Mouse (Mus musculus) adrenal gland, postnatal 10 days (tissue): ENCODE measurements around the gene Zfhx3. TPM values are rescaled to one million over a fixed set of nuclear protein-coding genes. Genes with fewer than 3 reads are reported as not detected.

ENCODE experiments used
- DNase-seq: peaks from one replicate; pipeline ENCODE4 v3.0.0; 2021; ENCODE audit warnings: mixed read lengths
- total RNA-seq, 2 experiments: library from RNA; stranded (reverse); gene quantifications; 2 replicates each; pipeline ENCODE4 v1.2.3; 2021

Zfhx3 gene
- total RNA-seq, 2 experiments from 2014 or later = 25.8 to 31.5 TPM

DNA sequence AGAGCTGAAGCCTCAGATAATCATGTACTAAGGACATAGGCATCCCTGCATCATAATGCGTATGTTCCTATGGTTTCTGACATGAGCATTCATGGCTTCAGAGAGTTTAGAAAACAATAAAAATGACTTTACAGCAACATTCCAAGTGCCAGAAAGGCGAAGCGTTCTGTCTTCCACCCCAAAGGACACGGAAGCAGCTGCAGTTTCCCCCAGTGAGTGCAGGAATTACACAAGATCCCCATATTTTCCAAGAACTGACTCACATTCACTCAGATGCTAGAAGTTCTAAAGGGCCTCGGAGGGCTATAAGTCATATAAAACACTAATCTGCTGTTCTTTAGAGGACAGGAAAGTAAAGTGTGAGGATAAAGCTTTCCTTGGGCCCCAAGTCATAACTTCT lies 75.3 kb downstream of the Zfhx3 start:
- DNase-seq = no peak

DNA sequence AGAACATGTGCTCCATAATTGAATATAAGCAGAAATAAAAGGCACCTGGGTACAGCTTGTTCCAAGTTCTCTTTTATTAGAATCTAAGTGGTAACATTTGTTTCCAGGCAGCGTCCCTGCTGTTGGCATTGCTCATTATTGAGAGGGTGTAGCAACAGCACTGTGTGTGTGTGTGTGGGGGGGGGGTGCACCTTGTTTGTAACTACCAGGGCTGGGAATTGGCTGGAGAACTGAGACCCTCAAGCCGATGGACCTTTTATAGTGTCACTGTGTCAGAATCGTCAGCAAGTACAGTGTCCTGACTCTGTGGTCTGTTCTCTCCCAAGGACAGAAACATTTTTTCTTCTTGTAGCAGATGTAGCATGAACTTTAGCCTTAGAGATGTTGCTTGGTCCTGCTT lies 77.2 kb downstream of the Zfhx3 start:
- no peak for DNase-seq

DNA sequence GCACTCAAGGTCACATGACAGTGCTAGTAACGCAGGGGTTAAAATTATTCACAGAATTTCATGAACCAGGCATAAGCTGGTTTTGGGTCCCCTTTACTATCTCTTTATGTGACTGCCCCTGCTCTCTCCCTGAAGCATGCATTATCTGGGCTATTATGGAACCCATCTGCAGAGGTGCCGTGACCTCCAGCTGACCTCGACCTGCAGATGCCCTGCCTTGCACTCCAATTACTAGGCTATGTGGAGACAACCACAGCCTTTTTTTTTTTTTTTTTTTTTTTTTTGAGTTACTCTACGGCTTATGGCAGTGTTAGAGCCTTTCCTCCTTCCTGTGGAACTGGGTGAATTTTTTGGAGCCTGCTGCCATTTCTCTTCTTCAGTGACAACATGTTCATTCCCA lies 80.0 kb downstream of the Zfhx3 start:
- no peak for DNase-seq

DNA sequence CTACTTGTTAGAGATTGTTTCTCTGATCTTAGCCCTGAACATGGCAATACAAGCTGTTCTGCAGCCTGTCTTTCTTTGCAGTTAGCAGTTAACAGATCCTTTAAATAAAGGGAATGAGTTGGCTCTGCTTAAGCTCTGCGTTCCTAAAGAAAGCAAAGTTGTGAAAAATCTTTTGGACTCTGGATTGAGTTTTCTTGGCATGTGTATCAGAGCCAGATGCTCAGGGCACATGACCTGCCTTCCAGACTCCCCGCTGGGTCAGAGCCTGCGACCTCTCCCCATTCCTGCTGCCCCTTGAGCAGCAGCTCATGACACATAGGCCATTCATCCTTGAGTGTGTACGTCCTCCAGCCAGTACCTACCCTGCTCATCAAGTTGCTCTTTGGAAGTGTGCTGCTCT lies 81.9 kb downstream of the Zfhx3 start:
- peak; percentile 11 for DNase-seq

DNA sequence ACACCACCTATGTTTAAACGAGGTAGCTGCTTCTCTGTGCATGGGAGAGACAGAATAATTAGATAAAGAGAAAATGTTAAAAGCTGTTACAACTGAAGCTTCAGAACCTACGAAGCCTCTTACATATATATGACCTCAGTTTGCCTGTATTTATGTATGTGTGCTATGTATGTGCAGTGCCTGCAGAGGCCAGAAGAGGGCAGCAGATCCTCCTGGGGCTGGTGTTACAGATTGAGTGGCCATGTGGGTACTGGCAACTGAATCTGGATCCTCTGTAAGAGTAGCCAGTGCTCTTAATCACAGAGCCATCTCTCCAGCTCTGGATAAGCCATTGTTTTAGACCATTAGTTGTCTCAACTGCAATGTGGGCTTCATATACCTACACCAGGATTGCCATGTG lies 82.8 kb downstream of the Zfhx3 start:
- DNase-seq = peak; percentile 19

DNA sequence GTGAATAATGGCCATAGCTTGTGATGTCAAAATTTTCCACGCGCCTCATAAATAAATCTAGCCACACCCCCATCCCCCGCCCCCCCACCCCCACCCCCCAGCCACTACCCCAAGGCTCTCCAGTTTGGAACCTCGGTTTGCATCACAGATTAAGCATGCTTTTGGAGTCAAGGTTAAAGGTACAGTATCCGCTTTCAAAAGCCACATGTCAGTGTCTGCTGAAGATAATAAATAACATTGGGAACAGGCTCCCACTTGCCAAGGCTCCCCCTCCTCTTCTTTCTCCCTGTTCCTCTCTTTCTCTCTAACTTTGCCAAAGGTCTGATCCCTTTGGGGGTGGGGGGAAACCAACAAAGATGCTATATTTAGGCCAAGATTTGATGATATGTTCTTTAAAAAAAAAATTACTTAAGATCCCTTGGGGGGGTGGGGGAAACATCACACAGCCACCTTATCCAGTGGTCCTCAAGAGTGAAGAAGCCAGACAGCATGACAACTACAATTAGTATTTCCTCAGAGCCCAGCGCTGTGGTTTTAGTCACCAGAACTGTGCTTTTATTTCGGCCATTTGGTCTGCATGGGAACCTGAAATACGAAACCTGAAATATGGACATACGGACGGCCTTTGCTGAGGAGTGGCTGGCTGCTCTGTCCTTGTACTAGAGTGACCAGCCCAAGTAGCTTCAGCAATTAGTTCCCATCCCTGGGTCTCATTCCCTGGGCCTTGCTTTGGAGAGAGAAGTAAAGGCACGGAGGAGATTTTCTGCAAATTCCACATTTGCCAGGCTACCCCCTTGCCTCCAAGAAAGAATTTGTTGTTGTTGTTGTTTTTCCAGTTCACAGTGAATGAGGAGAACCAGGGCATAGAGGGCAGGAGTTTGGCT lies 84.4 kb downstream of the Zfhx3 start:
- DNase-seq = peak; percentile 29

DNA sequence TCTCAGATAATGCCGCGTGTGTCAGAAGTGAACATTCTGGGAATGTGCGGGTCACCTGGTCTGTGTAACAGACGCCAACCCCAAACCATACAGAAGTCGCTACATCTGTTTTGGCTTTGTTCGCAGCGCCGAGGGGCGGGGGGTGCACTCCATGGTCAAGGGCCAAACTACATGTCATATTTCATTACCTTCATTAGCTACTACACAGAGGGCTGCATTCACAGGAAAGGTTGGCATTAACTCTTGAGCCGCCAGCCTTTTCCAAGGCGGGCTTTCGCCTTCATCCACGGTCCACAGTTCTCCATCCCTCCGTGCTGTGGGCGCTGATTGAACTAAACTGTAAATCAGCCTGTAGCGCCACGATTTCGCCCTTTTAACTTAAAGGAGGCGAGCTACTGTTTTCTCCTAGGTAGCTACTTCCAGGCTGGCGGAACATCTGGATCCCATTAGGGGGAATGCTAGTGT lies 85.1 kb downstream of the Zfhx3 start:
- DNase-seq = peak; percentile 33

DNA sequence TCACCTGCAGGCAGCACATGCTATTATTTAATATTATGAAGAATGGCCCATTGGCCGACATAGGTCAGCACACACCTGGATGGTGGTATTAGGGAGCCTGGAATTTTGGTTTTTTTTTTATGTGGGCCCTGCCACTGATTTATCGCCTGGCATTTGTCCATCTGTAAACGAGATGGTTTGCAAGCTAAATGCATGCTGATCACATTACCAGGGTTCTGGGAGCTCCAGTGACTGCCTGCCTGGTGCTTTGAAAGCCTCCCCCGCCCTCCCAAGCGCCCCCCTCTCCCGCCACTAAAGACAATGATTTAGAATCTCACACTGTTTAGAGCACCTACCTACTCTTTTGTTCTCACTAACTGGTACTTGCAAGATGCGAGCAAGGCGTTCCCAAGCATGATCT lies 86.0 kb downstream of the Zfhx3 start:
- no peak for DNase-seq

DNA sequence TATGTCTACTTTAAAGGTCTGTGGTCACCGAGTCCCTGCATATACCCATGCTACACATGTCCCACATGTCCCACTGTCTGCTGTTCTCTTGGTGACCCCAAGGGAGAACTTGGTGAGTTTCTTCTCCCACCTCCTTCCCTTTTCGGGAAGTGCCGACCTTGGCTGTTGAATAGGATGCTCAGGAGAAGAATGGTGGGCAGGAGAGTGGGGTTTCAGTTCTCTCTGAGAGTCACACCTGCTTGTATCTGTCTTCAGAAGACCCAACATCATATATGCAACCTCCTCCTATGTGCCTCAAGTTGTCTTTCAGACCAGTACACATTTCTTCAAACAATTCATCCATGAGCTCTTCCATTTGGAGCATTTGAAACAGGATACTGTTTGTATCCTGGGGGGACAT lies 88.7 kb downstream of the Zfhx3 start:
- DNase-seq = no peak

DNA sequence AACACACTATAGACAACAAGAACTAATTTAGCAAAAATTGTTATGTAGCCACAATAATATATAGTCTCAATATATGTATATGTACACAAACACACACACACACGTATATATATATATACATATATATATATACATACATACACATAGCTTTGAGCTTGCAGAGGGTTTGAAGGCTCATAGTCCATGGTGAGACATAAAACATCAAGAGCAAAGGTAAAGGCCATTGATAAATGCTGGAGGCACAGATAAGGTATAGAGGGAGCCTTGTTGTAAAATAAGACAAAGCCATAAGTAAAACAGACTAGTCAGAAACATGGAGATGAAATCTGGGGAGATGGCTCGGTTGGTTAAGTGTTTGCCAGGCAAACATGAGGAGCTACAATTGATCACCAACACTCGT lies 91.6 kb downstream of the Zfhx3 start:
- no peak for DNase-seq

DNA sequence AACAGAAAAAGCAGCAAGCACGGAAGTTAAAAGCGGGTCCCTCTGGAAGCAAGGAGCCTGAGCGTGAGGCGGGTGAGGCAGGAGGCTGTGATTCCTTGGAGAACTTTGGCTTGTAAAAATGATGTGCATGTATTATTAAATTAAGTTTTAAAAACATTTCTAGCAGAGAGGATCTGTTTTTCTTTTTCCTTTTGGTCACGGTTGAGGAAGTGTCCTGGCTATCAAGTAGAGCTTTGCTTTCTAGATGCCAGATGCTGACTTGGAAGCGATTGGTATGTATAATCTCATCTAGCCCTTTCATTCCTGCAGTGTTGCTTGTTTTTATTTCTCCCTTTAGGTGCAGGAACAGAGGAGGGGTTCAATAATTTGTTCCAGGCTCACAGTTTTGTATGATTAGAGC lies 92.3 kb downstream of the Zfhx3 start:
- no peak for DNase-seq

DNA sequence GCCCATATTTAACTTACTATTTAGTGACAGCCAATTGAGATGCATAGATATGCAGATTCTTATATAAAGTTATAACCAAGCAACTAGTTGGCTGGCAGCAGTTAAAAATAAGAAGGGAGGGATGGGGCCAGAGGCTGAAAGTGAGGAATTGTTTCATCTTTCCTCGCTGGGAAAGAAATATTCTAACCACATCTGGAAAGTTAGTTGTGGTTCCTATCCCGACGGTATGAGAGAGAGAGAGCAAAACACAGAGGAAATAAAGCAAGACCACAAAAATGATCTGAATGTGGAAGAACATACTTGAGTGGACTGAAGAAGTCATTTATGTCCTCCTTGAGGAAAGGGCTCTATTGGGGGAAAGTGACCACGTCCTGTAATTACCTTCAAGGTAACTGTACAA lies 101.2 kb downstream of the Zfhx3 start:
- DNase-seq = no peak

DNA sequence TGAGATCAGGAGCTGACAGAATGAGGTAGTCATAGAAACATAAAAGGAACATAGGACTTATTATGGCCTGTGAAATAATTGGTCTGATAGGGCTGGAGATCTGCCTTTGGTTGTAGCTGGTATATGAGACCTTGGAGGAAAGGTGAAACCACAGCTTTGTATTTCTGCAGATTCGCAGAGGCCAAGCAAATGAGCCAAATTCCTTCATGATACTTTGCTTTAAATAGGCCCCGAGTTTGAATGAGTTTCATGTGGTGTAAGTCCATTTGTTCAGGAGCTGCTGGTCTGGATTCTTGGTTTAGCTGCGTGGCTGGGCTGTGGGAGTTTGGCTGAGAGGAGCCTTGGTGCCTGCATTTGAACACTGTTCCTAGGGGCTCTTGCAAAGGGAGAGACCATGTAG lies 101.7 kb downstream of the Zfhx3 start:
- no peak for DNase-seq

DNA sequence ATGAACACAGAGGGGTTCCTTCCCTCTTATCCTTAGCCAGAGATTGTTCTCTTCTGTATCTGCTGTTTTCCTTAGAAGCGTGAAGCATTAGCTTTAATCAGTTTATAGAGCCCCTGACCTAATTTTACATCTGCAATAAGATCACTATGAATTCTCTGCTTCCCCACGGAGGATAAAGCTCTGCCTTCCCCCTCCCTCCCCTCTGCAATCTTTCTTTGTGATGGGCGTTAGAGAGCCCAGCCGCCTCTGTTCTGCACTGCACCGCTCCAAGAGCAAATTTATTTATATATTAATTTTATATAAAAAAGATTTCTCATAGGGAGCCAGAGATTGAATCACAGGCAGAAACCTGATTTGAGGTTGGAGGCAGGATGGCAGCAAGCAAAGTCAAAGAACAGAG lies 113.8 kb downstream of the Zfhx3 start:
- no peak for DNase-seq

DNA sequence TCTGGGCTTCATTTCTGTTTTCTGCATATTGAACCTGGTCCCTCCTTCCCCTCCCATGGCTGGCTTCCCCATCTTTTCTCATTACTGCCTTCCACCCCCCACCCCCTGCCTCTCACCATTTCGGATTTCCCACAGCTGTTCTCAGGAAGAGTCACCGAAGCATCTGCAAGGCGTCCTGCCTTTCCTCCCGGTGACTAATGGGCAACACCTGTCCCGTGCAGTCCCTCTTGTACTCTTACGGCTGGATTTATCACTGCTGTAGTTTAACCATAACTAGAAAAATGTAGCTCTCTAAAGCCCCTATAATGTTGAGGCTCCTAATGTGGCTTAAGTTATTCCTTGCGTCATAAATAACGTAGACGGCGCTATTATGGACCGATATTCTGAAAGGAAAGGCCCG lies 119.5 kb downstream of the Zfhx3 start:
- no peak for DNase-seq

DNA sequence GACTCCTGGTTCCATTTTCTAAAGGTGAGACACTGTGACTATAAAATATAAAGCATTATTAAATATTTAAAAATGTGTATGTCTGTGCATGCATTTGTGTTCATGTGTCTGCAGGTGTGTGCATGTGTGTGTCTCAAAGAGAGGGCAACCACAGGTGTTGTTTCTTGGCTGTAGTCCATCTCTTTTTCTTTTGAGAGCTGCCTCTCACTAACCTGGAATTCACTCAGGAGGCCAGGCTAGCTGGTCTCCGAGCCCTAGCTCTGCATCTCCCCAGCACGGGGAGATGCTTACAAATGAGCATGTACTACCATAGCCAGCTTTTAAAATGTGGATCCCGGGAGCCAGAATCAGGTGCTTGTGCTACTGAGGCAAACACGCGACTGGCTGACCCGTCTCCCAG lies 124.7 kb downstream of the Zfhx3 start:
- DNase-seq = no peak

DNA sequence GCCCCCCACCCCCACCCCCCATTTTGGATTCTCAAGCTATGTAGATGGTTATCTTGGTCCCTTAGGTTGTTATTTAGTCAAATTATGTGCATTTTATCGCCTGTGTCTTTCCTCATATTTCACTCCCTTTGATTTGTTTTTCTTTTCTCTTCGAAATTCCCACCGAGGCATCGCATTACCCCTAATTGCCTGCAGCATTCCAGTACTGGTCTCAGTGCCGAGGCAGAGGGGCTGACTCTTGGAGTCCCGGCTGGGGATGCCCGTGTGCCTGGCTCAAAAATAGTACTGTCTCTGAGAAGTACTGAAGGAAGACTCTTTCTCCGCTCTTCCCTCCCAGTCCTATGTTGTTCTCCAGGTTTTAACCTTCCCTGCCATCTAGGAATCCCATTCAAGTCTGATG lies 125.8 kb downstream of the Zfhx3 start:
- no peak for DNase-seq

DNA sequence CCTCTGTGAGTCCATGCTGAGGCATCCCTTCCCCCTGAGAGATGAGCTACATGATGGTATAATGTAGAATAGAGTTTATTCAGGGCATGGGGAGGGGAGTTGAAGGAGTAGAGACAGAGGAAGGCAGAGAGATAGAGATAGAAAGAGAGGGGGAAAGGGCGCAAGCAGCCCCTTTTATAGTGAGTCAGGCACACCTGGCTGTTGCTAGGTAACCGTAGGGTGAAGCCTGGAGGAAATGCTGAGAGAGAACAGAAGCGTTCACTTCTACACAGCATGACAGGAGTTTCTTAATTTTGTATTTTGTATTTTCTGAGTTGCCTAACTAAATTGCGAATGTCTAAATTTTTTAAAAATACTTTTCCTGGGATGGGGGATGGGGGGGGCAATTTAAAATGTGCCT lies 128.0 kb downstream of the Zfhx3 start:
- DNase-seq = no peak

DNA sequence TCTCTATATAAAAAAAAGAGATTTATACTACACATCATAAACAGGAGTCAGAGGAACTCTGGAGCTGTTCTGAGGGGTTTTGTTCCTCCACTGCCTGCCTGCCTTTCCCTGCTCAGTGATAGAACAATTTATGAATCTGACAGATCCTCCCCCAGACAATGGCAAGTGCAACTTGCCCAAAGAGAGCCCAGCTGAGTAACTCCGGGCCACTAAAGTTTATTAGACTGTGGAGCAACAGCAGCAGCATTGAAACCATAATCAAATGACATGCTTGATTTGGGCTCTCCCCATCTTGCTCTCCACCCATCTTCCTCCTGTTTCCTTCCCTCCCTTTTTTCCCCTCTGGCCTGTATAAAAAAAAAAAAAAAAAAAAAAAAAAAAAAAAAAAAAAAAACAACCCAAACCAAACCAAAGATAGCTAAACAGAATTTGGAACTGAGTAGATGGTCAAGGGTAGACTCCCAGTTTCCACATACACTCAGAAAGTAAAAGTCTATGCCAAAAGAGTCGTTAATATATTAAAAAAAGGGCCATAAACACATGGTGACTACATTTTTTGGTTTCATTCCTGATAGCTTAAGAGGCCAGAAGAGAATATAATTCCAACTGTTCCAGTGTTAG lies 129.8 kb downstream of the Zfhx3 start:
- DNase-seq = no peak

DNA sequence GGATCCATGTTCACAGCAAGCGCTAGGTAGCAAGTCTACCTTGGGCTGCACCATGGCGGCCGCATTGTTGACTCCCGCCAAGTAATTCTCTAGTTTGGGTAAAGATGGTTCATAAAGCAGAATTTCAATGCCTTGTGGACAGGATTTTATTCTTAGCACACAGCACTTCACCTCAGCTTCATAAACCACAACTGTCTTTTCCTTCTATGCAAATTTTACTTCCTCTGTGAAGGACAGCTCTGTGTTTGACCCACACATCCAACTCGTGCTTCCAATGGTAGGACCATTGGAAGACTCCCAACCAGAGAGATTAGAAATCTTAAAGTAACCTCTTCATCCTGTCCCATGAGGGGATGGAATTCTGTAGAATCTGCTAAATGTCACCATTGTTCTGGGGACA lies 130.4 kb downstream of the Zfhx3 start:
- DNase-seq = no peak

DNA sequence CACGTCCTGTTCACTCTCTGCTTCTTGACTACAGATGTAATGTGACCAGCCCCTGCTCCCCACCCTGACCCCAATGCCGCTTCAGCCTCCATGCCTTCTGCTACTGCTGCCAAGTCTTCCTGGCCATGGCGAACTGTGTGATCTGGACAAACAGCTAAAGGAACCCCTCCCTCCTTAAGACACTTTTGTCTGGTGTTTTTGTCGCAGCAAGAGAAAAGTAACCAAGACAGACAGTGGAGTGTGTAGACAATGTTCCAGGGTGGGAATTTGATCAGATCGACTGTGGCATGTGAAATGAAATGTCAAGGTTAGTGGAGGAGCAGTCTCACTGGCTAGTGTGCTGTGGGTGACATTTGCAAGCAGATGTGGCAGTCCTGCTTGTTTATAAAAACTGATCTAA lies 132.7 kb downstream of the Zfhx3 start:
- peak; percentile 17 for DNase-seq

DNA sequence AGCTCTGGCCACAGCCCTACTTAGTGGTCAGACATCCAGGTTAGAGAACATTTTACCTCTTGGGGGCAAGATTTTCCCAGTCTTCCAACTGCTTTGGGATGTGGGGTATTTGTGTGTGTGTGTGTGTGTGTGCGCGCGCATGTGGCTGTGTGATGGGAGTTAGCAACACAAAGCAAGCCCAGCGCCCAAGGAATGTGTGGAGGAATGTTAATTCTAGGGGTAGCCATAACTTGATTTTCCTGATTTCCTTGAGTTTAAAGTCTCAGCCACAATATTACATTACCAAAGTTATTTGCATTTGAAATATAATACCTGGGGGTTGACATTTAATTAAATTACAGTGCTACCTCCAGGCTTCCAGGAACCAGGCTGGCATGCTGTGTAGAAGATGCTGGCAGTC lies 136.3 kb downstream of the Zfhx3 start:
- DNase-seq = no peak

DNA sequence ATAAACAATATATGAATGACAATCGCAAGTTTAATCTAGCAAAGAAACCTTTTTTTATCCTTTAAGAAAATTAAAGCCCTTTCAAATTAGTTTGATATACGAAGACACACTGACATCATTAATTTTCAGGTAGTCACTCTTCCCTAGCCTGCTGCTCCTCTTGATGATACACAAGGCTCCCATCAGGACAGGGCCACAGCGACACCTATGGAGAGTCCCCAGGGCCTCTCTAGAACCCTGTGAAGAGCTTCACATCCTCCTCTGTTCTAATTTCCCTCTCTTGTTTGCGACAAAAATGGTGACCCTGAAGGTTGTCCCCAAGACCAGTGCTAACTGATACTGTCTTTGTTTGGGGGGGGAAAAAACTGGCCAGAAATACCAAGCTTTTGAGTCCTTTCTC lies 144.5 kb downstream of the Zfhx3 start:
- DNase-seq = peak; percentile 46

DNA sequence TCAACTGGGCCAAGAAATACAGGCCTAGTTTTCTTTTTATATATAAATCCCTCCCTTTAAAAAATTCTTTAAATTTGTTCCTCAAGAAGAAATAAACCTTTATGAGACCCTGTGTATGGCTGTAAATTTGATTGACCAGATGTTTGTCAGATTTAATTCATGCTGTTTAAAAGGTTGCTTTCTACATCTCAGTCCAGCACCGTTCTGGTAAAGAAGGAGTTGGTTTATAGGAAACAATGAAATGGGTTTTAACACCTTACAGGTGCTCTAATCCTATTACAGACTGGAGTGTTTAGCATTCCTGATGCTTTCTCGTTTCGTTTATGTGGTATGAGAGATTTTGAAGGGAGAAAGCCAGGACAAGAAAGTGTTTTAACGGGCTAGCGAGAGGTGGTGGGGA lies 147.2 kb downstream of the Zfhx3 start:
- no peak for DNase-seq
